Mouse (Mus musculus): ENCODE measurements at regions not wholly inside any gene's neighbourhood (a gene's known extent, or its start where the extent isn't known, plus 50 kb on each side); places are given as distances from the start of the nearest gene placed in this dataset.

GRCm38 (mm10) chr3:39062415-39062814 is 175.7 kb downstream of the Fat4 start:
- DNase-seq (ENCODE audit: extremely low read depth, low read depth, low spot score) = no peak
- no peak for TF ChIP-seq CTCF (IDR thresholded peaks at IDR 0.05; ENCODE audit: low read depth, low read length)
- TF ChIP-seq POLR2A (IDR thresholded peaks at IDR 0.05; ENCODE audit: extremely low read depth, insufficient read depth, low read length) = no peak

GRCm38 (mm10) chr3:39065457-39065856 is 178.7 kb downstream of the Fat4 start:
- H3K27ac ChIP-seq (replicated peaks; ENCODE audit: insufficient read depth, low read depth, low read length) = no peak overlapping the region
- no peak overlapping the region for H3K9ac ChIP-seq (ENCODE audit: low read depth, low read length)
- H3K4me3 ChIP-seq (ENCODE audit: insufficient read depth, low read depth, low read length) = no peak overlapping the region
- DNase-seq (ENCODE audit: extremely low read depth, low read depth, low spot score) = no peak
- H3K79me2 ChIP-seq (ENCODE audit: control insufficient read depth, insufficient read depth, low read length) = no peaks in the 10 kb centered on the region
- WGBS = 69% methylated on average over 6 of the region's 6 CpGs
- no peaks in the 10 kb centered on the region for H3K36me3 ChIP-seq (ENCODE audit: control insufficient read depth, insufficient read depth, low read length)
- no peaks in the 10 kb centered on the region for H3K27me3 ChIP-seq (ENCODE audit: control insufficient read depth, insufficient read depth, low read length)
- H3K4me1 ChIP-seq (ENCODE audit: control insufficient read depth, insufficient read depth, low read length) = no peaks in the 10 kb centered on the region
- no peak for TF ChIP-seq POLR2A (IDR thresholded peaks at IDR 0.05; ENCODE audit: extremely low read depth, insufficient read depth, low read length)
- TF ChIP-seq CTCF (IDR thresholded peaks at IDR 0.05; ENCODE audit: low read depth, low read length) = no peak

More at GRCm38 (mm10) chr3:39062415-39062814, 175.7 kb downstream of the Fat4 start:
- 83% methylated on average over 3 of the region's 3 CpGs for WGBS
- Histone ChIP-seq H3K27me3 (ENCODE audit: control insufficient read depth, insufficient read depth, low read length) (no peaks in the 10 kb centered on the region), H3K79me2 (ENCODE audit: control insufficient read depth, insufficient read depth, low read length) (no peaks in the 10 kb centered on the region), H3K36me3 (ENCODE audit: control insufficient read depth, insufficient read depth, low read length) (no peaks in the 10 kb centered on the region), H3K4me3 (ENCODE audit: insufficient read depth, low read depth, low read length) (no peak overlapping the region), H3K4me1 (ENCODE audit: control insufficient read depth, insufficient read depth, low read length) (no peaks in the 10 kb centered on the region), H3K9ac (ENCODE audit: low read depth, low read length) (no peak overlapping the region), H3K27ac (replicated peaks; ENCODE audit: insufficient read depth, low read depth, low read length) (no peak overlapping the region)

GRCm38 (mm10) chr3:39069011-39069410 is 182.3 kb downstream of the Fat4 start:
- Histone ChIP-seq H3K4me3 (ENCODE audit: insufficient read depth, low read depth, low read length) (no peak overlapping the region), H3K27ac (replicated peaks; ENCODE audit: insufficient read depth, low read depth, low read length) (no peak overlapping the region), H3K36me3 (ENCODE audit: control insufficient read depth, insufficient read depth, low read length) (no peaks in the 10 kb centered on the region), H3K4me1 (ENCODE audit: control insufficient read depth, insufficient read depth, low read length) (no peaks in the 10 kb centered on the region), H3K79me2 (ENCODE audit: control insufficient read depth, insufficient read depth, low read length) (no peaks in the 10 kb centered on the region), H3K9ac (ENCODE audit: low read depth, low read length) (no peak overlapping the region), H3K27me3 (ENCODE audit: control insufficient read depth, insufficient read depth, low read length) (no peaks in the 10 kb centered on the region)
- no peak for TF ChIP-seq CTCF (IDR thresholded peaks at IDR 0.05; ENCODE audit: low read depth, low read length)
- TF ChIP-seq POLR2A (IDR thresholded peaks at IDR 0.05; ENCODE audit: extremely low read depth, insufficient read depth, low read length) = no peak
- no peak for DNase-seq (ENCODE audit: extremely low read depth, low read depth, low spot score)

- no peak overlapping the region for H3K27ac ChIP-seq (replicated peaks; ENCODE audit: insufficient read depth, low read depth, low read length)
- H3K79me2 ChIP-seq (ENCODE audit: control insufficient read depth, insufficient read depth, low read length) = no peaks in the 10 kb centered on the region
- WGBS = 83% methylated on average over 4 of the region's 4 CpGs
- H3K36me3 ChIP-seq (ENCODE audit: control insufficient read depth, insufficient read depth, low read length) = no peaks in the 10 kb centered on the region
- H3K27me3 ChIP-seq (ENCODE audit: control insufficient read depth, insufficient read depth, low read length) = no peaks in the 10 kb centered on the region
- H3K9ac ChIP-seq (ENCODE audit: low read depth, low read length) = no peak overlapping the region
- H3K4me3 ChIP-seq (ENCODE audit: insufficient read depth, low read depth, low read length) = no peak overlapping the region
- no peak for TF ChIP-seq POLR2A (IDR thresholded peaks at IDR 0.05; ENCODE audit: extremely low read depth, insufficient read depth, low read length)
- TF ChIP-seq CTCF (IDR thresholded peaks at IDR 0.05; ENCODE audit: low read depth, low read length) = no peak
- no peak for DNase-seq (ENCODE audit: extremely low read depth, low read depth, low spot score)
- no peaks in the 10 kb centered on the region for H3K4me1 ChIP-seq (ENCODE audit: control insufficient read depth, insufficient read depth, low read length)
Observed at GRCm38 (mm10) chr3:39082678-39083270, 196.0 kb downstream of the Fat4 start.

- Histone ChIP-seq H3K4me3 (ENCODE audit: insufficient read depth, low read depth, low read length) (no peak overlapping the region), H3K9ac (ENCODE audit: low read depth, low read length) (no peak overlapping the region), H3K36me3 (ENCODE audit: control insufficient read depth, insufficient read depth, low read length) (no peaks in the 10 kb centered on the region), H3K79me2 (ENCODE audit: control insufficient read depth, insufficient read depth, low read length) (no peaks in the 10 kb centered on the region), H3K4me1 (ENCODE audit: control insufficient read depth, insufficient read depth, low read length) (no peaks in the 10 kb centered on the region), H3K27me3 (ENCODE audit: control insufficient read depth, insufficient read depth, low read length) (no peaks in the 10 kb centered on the region), H3K27ac (replicated peaks; ENCODE audit: insufficient read depth, low read depth, low read length) (no peak overlapping the region)
- TF ChIP-seq POLR2A (IDR thresholded peaks at IDR 0.05; ENCODE audit: extremely low read depth, insufficient read depth, low read length) (no peak), CTCF (IDR thresholded peaks at IDR 0.05; ENCODE audit: low read depth, low read length) (no peak)
- 79% methylated on average over 4 of the region's 4 CpGs for WGBS
- DNase-seq (ENCODE audit: extremely low read depth, low read depth, low spot score) = no peak
Observed at GRCm38 (mm10) chr3:39088948-39089347, 202.2 kb downstream of the Fat4 start.

- Histone ChIP-seq H3K4me3 (ENCODE audit: insufficient read depth, low read depth, low read length) (no peak overlapping the region), H3K27me3 (ENCODE audit: control insufficient read depth, insufficient read depth, low read length) (no peaks in the 10 kb centered on the region), H3K27ac (replicated peaks; ENCODE audit: insufficient read depth, low read depth, low read length) (no peak overlapping the region), H3K79me2 (ENCODE audit: control insufficient read depth, insufficient read depth, low read length) (no peaks in the 10 kb centered on the region), H3K4me1 (ENCODE audit: control insufficient read depth, insufficient read depth, low read length) (no peaks in the 10 kb centered on the region), H3K9ac (ENCODE audit: low read depth, low read length) (no peak overlapping the region), H3K36me3 (ENCODE audit: control insufficient read depth, insufficient read depth, low read length) (no peaks in the 10 kb centered on the region)
- no peak for DNase-seq (ENCODE audit: extremely low read depth, low read depth, low spot score)
- 72% methylated on average over 3 of the region's 3 CpGs for WGBS
- TF ChIP-seq CTCF (IDR thresholded peaks at IDR 0.05; ENCODE audit: low read depth, low read length) (no peak), POLR2A (IDR thresholded peaks at IDR 0.05; ENCODE audit: extremely low read depth, insufficient read depth, low read length) (no peak)
Observed at GRCm38 (mm10) chr3:39102324-39102723, 215.6 kb downstream of the Fat4 start.

All from liver, adult 2 months (tissue).